Mouse (Mus musculus) myocyte (in vitro differentiated cells): ENCODE data around the gene Saxo1.

ENCODE experiments used
- E2F4 ChIP-seq: IDR thresholded peaks from one replicate; pipeline ENCODE4 v1.6.1; 2011; ENCODE audit warnings: mild to moderate bottlenecking, control low read depth, moderate library complexity; ENCODE audit not compliant: insufficient read depth
- MAX ChIP-seq: IDR thresholded peaks from one replicate; pipeline ENCODE4 v1.6.1; 2011; ENCODE audit warnings: low read depth, mild to moderate bottlenecking, control low read depth
- MYOD1 ChIP-seq, 3 experiments: IDR thresholded peaks; one replicate each; pipeline ENCODE4 v1.6.1; 2011; ENCODE audit warnings: control low read depth in 2 of 3, low read depth in 2 of 3, mild to moderate bottlenecking in 2 of 3, moderate library complexity in 1 of 3; ENCODE audit not compliant: insufficient read length in 2 of 3, control insufficient read depth in 1 of 3
- POLR2A ChIP-seq: IDR thresholded peaks from one replicate; pipeline ENCODE4 v1.6.1; 2011; ENCODE audit warnings: low read depth, mild to moderate bottlenecking, control low read depth, moderate library complexity; ENCODE audit not compliant: insufficient read length
- POLR2AphosphoS2 ChIP-seq: IDR thresholded peaks from one replicate; pipeline ENCODE4 v1.6.1; 2011; ENCODE audit warnings: low read depth, control low read depth; ENCODE audit not compliant: insufficient read length
- REST ChIP-seq: IDR thresholded peaks from one replicate; pipeline ENCODE4 v1.6.1; 2011; ENCODE audit warnings: mild to moderate bottlenecking, control low read depth, moderate library complexity; ENCODE audit not compliant: insufficient read depth, insufficient read length
- SRF ChIP-seq: IDR thresholded peaks from one replicate; pipeline ENCODE4 v1.6.1; 2011; ENCODE audit warnings: low read depth; ENCODE audit not compliant: control insufficient read depth, insufficient read length
- TCF12 ChIP-seq: IDR thresholded peaks from one replicate; pipeline ENCODE4 v1.6.1; 2011; ENCODE audit warnings: mild to moderate bottlenecking, control low read depth; ENCODE audit not compliant: poor library complexity, insufficient read depth, severe bottlenecking
- USF1 ChIP-seq: IDR thresholded peaks from one replicate; pipeline ENCODE4 v1.6.1; 2011; ENCODE audit warnings: low read depth, mild to moderate bottlenecking, control low read depth, moderate library complexity

DNA sequence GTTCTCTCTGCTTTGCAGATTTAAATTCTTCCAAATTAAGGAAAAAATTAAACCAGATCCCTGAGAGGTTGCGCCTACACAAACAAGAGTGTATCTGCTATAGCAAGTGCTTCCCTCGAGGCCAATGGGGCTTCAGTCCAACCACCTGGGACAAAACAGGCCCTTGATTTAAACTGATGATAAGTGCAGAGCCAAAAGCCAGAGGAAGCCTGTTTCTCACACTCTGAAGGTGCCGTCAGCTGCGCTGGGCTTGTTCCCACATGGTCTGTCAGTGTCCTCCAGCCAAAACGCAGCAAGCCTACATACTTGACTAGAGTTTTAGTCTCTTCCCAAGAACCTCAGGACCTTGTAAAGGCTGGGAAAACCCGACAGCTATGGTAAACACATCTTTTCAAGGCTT, 53.5 kb downstream of the Saxo1 start:
- no peak for TF ChIP-seq POLR2AphosphoS2
- no peak for TF ChIP-seq MYOD1 (IDR thresholded peaks at IDR 0.05; ENCODE audit: control insufficient read depth in 1 of 3, insufficient read length in 2 of 3, low read depth in 2 of 3)
- TF ChIP-seq POLR2A = no peak
- no peak for TF ChIP-seq USF1
- no peak for TF ChIP-seq E2F4
- no peak for TF ChIP-seq MAX
- no peak for TF ChIP-seq REST
- no peak for TF ChIP-seq SRF
- TF ChIP-seq TCF12 = no peak
